Mouse (Mus musculus): Measurements from ENCODE around the gene B830017H08Rik.

Gene B830017H08Rik

DNA sequence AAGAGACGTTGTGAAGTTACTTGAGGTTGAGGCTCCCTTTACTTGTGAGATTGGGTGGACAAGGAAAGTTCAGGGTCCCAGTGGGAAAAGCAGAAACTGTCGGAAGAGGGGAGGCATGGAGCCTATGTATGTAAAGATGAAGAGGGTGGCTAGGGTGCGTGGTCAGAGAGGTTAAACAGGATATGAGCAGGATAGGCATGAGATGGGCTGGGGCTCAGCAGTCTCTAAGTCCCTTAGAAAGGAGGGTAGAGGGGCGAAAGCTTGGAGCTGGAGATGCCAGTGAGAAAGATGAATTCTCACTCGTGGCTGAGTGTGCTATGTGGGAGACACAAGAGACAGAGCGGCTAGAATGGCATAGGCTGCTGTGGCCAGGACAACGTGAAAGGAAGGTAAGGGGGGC is at the start of gene B830017H08Rik:
Gene B830017H08Rik, plus strand, starts transcription at position 301 of the 400 bp plus-strand sequence.
- no peak for DNase-seq (ENCODE audit: low spot score)

DNA sequence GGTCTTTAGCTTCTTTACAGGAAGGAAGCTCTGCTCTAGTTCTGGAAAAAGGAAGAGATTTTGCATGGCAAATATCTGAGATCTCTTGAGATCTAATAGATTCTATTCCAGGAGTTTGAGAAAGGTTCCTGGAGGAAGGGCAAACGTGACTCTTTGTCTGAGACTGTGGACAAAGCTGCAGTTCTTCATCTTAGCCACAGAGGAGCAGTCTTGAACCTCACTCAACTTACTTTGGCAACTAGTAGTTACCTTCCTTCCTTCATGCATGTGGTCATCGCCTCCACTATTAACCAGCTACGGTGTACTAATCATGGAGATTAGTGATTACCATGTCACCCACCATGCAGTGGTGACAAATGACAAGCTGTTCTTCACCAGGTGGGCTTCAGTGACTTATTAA is 47.6 kb upstream of the B830017H08Rik start:
- no peak for DNase-seq (ENCODE audit: low spot score)

DNA sequence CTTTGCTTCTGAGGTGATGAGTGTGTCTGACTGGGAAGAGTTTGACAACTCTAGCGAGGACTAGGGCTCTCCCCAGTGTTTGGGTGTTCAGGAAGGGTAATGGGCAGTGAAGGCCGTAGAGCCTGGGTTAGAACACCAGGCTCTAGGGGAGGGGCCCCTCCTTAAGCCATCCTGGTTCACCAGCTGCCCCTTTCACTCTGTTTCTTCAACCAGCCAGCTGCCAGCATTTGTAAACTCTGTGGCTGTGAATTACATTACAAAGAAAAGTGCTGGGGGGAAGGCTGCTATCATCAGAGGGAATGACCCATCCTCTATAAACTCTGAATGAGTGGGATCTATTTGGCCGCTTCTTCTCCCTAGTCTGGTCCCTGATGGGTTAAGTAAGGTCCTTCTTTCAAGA is 40.2 kb upstream of the B830017H08Rik start:
- DNase-seq (ENCODE audit: low spot score): no peak

DNA sequence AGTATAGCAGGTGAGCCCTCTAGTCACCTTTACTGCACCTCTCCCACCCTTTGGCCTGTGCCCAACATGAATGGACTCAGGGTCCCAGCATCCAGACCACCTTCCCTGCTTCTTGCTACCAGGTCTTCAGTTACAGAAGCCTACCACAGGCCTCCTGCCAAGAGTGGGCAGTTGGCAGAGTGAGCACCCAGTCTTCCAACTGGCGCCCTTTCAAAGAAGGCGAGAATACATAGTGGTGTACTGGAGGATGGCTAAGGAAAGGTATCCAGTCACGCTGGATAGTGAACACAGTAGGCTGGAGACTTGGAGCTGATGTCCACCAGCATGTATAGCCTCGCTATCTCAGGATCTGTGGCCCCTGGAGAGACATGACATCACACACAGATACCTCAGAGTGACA is 38.9 kb upstream of the B830017H08Rik start:
- DNase-seq (ENCODE audit: low spot score): no peak

DNA sequence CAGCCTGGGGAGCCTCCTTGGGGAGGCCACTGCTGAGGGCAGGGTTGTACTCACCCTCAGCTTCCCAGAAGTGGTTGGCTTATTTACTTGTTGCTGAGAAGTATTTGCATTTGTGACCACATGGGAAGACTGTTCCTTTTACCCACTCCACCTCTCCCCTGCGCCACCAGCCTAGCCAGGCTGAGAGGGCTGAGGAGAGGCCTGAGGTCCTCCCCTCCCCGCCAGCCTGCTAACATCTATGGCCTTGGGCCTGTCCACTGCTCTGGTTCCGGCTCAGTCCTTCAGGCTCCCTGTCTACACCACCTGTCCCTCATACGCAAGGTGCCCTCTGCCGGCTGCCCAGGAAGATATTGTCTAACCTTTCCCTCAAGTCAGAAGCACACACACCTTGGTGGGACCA is 37.3 kb upstream of the B830017H08Rik start:
- DNase-seq (ENCODE audit: low spot score): no peak

DNA sequence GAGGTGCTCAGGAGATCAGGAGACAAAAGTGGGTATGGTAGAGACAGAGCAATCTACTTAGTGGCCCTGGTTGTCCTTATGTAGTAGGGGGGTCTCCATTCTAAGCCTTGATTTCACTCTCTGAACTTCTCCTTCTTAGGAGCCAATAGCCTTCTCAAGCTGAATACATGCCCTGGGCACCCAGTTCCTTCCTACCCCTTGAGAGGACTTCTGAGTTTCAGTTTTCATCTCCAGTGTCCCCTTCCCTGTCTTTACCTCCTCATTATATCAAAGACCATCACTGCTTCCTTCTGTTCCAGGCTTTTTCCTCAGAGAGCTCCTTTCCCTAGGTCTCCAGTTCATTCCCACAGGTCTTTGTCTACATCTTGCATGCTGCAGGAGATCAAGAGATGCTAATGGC is 36.4 kb upstream of the B830017H08Rik start:
- no peak for DNase-seq (ENCODE audit: low spot score)

DNA sequence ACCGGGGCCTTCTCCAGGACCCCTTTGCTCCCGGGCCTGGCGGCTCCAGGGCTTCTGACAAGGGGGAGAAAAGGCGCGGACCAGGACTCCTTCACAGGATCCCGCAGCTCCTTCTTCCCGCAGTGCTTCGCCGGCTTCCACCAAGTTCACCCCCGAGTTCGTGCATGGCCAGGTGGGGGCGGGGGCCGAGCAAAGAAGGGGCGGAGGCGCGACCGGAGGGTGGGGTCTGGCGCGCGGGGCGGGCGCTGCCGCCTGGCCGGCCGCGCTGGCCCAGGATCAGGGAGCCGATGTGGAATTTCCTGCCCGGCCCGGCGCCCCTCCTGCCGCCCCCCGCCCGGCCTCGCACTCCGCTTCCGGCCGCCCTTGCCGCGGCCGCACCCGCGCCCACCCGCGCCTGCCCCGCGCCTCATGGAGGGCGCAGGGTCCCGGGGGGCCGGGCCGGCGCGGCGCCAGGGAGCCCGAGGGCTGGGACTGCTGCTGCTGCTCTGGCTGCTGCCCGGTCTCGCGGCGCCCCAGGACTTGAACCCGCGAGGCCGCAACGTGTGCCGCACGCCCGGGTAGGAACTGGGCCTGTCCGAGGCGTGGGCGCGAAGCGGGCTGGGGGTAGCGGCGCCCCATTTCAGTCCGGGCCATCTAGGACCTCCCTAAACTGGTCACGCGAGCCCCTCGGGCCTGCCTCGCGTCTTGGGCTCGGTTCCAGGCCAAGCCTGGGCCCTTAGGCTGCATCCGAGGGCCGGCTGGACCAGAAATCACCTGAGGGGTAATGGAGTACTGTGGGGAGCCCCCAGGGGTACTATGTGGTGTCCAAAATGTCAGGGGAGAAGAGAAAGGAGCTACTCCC is 35.7 kb upstream of the B830017H08Rik start, which contains the start of gene Scarf2:
Gene Scarf2, plus strand, starts transcription at position 312 of the 841 bp plus-strand sequence.
- no peak for DNase-seq (ENCODE audit: low spot score)

DNA sequence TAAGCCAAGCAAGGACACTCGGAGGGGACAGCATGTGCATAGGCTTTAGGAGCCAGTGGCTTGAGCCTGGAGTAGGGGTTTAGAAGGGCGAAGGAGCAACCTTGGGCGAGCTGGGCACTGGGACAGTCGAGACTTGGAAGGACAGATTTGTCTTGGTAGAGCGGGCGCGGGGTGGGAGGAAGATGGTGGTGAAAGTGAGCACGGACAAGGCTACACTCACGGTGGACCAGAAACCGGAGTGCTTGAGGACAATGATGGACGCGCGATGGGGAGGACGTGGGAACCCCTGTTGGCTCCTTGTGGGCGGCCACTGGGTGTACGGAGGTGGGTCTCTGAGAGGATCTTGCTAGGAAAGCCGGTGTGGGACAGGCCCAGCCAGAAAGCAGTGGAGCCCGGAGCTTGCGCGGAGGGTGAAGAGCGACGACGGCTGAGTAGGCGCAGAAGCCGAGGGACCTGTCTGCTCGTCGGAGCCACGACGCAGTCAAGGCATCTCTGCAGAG is 35.1 kb upstream of the B830017H08Rik start:
- DNase-seq (ENCODE audit: low spot score): no peak

DNA sequence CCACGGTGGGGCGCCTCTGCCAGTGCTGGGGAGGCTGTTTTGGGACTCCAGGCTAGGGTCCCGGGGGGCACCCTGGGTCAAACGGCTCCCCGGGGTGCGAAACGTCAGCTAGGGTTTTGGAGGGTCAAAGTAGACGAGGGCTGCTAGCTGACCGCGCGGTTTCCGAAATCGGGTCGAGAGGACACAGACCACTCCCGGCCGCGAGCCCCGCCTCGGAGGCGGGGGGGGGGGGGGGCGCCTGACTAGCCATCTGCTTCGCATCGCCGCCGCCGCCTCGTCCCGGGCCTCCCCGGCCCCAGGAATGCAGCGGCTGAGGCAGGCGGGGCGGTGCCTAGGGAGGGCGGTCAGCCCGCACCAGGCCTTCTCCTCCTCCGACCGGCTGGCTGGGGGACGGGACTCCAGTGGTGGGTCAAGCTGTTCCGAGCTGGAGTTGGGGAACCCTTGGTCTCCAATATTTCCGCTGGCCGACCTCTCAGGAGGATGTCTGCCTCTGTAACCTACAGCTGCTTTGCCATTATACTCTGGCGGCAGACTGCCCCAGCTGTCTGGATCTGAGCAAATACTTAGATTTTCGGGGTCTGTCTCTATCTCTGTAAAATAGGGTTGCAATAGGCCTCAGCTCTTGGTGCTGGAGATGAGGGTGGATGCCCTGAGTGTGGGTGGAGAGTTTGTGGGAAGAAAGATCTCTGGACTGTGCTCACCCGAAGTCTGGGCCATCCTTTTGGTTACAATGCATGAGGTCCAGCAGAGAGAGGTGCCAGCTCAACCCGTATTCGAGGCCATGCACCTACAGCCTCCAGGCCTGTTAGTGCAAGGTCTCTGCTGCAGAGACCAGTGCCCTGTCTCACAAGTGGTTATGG is 34.4 kb upstream of the B830017H08Rik start:
- no peak for DNase-seq (ENCODE audit: low spot score)

DNA sequence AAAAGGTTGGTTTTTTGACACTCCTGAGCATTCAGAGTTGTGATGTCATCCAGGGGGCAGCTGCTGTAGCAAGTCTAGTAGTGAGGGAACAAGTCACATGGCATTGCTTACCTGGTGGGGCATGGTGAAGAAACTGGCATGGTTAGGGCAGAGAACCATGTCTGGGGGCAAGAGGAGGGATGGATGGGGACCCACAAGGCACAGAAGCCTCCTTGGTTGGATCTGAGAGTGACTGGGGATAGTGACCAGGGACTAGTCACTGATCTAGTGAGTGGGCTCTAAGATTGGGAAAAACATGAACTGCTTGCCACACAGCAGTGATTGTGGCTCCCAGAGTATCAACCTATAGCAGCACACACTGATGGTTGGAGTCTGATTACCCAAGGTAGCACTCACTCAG is 33.3 kb upstream of the B830017H08Rik start:
- DNase-seq (ENCODE audit: low spot score): no peak

DNA sequence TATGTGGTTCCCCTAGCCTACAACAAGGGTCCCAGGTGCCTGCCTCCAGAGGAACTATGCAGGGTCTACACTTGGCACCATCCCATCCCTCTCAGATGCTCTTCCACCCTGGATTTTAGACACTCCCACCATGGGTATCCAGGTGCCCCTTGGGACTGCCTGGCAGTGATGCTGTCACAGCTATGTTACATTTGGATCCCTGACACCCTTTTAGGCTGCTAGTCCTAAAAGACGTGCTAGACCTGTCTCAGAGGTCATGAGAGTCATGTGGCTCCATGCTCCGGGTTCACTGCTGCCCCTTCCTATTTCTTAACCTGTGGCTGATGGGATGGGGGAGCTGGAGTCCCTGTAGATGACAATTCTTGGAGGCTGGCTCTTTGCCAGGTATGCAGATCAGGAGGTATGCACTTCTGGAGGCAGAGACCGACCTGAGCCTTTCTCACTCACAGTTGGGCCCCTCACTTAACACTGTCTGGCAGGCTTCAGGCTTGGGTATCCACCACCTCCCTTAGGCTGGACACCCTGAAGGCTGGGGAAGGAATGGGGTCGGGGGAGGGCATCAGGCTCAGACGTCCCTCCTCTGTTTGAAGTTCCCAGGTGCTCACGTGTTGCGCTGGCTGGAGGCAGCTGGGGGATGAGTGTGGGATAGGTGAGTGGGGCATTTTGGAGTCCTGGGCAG is 31.0 kb upstream of the B830017H08Rik start:
- no peak for DNase-seq (ENCODE audit: low spot score)

DNA sequence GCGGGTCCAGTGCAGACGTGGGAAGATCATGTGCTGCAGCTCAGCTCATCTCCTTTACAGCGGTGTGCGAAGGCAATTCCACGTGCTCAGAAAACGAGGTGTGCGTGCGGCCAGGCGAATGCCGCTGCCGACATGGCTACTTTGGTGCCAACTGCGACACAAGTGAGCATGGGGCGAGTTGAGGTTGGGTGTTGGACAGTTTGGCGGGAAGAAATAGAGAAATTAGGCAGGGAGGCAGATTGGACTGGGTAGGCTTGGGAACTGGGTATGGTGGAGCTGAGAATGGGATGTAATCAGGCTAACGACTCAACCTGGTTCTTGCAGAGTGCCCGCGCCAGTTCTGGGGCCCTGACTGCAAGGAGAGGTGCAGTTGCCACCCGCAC is 30.5 kb upstream of the B830017H08Rik start:
- no peak for DNase-seq (ENCODE audit: low spot score)

DNA sequence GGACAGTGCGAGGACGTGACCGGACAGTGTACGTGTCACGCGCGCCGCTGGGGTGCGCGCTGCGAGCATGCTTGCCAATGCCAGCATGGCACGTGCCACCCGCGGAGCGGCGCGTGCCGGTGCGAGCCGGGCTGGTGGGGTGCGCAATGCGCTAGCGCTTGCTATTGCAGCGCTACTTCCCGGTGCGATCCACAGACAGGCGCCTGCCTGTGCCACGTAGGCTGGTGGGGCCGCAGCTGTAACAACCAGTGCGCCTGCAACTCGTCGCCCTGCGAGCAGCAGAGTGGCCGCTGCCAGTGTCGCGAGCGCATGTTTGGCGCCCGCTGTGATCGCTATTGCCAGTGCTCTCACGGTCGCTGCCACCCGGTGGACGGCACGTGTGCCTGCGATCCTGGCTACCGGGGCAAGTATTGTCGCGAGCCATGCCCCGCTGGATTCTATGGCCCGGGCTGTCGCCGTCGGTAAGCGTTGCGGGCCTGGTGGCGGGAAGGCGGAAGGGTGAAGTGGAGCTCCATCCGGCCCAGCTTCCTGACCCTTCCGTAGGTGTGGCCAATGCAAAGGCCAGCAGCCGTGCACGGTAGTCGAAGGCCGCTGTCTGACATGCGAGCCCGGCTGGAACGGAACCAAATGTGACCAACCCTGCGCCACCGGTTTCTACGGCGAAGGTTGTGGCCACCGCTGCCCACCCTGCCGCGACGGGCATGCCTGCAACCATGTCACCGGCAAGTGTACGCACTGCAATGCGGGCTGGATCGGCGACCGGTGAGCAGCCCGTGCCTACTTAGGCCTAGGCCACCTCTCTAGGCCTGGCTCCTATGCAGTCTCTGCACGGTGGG is 29.9 kb upstream of the B830017H08Rik start:
- DNase-seq (ENCODE audit: low spot score): peak; percentile 28

DNA sequence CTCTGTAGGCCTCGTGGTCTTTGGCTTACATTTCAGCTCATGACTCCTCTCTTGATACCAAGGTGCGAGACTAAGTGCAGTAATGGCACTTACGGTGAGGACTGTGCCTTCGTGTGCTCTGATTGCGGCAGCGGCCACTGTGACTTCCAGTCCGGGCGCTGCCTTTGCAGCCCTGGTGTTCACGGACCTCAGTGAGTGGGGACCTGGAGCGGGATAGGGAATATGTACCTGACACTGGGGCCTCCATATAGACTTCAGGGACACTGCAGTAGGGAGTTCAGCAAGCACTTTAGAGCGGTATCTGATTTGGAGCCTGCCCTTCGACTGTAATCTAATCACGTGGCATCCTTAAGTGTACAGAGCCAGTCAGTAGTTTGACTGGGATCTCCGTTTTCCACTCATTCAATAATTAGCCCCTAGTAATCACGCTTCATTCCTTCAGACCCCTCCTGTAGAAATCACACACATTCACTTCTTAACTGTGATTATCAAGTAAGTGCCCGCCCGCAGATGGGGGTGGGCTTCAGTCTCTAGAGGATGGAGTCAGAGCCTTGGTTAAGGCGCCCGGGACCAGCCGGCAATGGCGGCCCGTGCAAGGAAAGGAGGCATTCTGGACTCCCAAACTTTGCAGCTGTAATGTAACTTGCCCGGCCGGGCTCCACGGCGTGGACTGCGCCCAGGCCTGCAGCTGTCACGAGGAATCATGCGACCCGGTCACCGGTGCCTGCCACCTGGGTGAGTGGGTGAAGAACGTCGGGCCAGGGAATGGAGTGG is 29.1 kb upstream of the B830017H08Rik start:
- DNase-seq (ENCODE audit: low spot score): no peak

DNA sequence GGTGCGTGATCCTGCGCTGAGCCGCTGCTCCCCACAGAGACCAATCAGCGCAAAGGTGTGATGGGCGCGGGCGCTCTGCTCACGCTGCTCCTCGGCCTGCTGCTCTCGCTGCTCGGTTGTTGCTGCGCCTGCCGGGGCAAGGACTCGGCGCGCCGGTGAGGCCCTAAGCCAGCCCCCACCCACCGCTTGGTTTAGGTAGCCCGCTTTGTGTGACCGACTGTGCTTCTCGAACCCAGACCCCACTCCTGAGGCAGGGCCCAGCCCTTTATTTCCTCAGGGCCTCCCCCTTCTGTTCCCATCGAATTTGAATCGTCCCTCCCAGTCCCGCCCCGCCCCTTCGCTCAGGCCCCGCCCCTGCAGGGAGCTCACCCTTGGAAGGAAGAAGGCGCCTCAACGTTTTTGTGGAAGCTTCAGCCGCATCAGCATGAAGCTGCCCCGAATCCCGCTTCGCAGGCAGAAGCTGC is 28.4 kb upstream of the B830017H08Rik start:
- DNase-seq (ENCODE audit: low spot score): no peak

DNA sequence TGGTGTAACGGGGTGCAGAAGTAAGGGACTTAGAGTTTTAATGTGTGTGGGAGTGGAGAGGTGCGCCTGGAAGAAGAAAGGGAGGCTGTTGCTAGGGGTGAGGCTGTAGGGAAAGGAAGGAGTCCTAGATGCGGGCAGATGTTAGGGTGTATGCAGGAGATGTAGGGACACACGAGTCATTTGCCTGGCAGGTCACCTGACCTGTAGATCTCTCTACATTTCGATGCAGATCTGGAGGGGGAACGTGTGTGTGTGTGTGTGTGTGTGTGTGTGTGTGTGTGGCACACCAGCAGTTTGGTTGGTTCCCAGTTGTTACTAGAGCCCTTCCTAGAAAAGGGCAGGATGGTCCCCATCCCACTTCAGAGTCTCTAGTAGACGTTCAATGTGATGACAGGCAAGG is 27.9 kb upstream of the B830017H08Rik start:
- no peak for DNase-seq (ENCODE audit: low spot score)

DNA sequence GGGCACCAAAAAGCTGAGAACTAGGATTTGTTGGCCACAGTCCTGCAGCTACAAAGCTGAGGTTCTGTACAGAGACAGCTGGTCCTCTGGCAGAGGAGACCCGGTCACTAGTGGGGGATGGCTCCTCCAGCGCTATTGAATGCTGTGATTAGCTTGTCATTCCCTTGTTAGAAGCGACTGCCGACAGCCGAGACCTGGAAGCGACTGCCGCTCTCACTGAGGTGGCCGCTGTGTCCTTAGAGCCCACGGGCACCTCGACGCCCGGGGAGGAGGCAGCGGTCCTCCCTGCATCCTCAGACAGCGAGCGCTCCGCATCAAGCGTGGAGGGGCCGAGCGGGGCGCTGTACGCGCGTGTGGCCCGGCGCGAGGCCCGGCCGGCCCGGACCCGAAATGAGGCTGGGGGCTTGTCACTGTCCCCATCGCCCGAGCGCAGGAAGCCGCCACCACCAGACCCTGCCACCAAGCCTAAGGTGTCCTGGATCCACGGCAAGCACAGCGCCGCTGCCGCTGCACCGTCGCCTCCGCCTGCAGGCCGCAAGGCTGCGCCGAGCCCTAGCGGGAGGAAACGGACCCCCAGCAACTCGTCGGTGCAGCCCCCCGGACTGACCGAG is 26.2 kb upstream of the B830017H08Rik start:
- peak; percentile 29 for DNase-seq (ENCODE audit: low spot score)

DNA sequence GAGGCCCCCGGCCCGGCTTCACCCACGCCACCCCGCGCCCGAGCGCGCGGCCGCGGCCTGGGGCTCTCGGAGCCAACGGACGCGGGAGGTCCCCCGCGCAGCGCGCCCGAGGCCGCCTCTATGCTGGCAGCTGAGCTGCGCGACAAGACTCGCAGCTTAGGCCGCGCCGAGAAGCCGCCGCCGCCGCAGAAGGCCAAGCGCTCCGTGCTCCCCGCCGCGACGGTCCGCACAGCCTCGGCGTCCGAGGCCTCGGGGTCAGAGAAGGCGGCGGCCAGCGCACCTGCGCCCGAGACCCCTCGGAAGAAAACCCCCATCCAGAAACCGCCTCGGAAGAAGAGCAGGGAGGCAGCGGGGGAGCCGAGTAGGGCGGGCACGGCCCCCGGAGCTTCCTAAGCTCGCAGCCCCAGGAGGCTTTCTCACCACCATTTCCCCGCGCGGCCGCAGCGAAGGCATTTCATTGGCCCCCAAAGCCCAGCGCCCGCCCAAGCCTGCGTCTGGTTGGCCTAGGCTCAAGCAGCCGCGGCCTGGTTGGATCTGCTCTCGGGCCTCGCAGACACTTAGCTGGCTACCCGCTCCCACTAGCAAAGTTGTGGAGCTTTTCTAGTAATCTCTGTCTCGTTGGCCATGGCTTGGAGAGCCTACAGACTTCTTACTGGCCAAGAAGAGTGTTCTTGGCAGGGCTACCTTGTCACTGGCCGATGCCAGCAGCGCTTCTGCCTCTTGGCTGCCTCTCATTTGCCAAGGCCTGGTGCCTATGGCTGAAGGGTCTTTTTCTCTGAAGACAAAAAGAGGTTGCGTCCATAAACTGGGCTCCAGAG is 25.5 kb upstream of the B830017H08Rik start:
- peak; percentile 87 for DNase-seq (ENCODE audit: low spot score)

DNA sequence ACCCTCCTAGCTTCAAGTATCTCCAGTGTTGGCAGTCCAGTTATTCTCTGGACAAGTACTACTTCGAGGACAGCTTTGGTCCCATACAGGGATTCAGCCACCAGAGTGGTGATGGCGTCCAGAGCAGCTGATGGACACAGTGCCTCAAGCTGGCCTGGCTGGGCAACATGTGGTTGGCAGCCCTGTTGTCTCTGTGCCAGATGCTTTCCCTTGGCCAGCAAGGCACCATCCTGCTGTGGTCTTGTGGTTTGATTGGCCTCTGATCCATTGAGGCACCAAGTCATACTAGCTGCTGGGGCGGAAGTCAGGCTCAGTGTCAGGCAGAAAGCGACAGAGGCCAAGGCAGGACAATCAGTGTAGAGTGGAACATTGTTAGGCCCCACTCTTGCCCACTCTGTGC is 23.8 kb upstream of the B830017H08Rik start:
- no peak for DNase-seq (ENCODE audit: low spot score)

Measured in T-cell, adult 2 months (primary cell).